Mouse (Mus musculus) testis, postnatal 14 days (tissue): Measurements from ENCODE around the gene Gstm1.

Experiments used
- DNase-seq: peaks from one replicate; pipeline ENCODE4 v3.0.0; 2021; ENCODE audit warnings: low spot score

Gstm1 gene

DNA sequence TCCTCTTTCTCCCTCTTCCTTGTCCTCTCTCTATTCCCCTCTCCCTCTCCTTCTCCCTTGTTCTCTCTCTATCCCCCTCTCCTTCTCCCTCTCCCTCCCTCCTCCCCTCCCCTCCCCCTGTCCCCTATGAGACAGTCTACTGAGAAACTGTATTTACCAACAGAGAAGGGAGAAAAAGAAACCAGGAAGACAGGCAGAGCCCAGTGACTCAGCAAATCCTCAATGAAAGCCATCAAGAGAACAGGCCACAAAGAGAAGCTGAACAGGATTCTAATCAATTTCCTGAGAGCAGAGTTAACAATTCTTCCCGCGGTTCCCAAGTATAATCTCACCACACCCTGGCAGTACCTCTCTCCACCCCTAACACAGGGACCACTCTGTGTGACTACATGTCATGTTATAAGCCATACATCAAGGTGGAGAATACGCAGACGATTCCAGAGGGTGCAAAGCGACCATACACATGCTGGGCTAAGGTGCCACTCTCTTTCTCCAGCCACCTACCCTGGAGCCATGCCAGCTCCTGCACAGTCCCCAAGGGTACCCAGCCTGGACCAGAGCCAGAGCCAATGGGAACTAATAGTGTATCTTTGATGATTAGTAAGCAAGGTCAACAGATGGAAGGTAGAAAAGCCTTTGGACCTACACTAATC lies 53.0 kb downstream of the Gstm1 start:
- DNase-seq: no peak

DNA sequence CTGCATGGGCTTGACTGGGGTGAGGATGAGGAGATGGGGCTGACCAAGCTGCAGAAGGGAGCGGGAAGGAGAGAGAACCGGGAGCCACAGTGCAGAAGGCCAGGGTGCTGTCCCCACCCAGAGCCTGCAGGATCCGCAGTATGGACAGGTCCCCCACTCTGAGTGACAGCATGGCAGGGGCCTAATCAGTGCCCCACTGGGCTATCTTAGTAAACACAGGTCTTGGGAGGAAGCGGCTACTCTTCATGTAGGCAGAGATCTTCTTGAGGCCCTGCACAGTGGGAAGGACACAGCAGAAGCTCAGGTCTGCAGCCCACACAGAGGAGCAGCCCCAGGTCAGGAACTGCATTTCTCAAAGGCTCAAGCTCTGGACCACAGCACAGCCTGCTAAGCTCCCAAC lies 53.7 kb downstream of the Gstm1 start:
- no peak for DNase-seq
